Mouse (Mus musculus): ENCODE measurements around the gene Polq. TPM values are rescaled to one million over a fixed set of nuclear protein-coding genes. Genes with fewer than 3 reads are reported as not detected.
A peak's percentile ranks its signal among the peaks of the same experiment; 100 is the strongest.

Polq gene
- total RNA-seq (2012; rRNA removed), result 19.1 and 21.8 TPM in 2 replicates
- total RNA-seq (2014; rRNA removed), result 27.0 and 29.3 TPM in 2 replicates
- 23.2 and 23.6 TPM in 2 replicates for polyA plus RNA-seq (2012; ENCODE audit: insufficient read length, low read depth)

GRCm38 (mm10) chr16:37011061-37011921 lies at the start of gene Polq:
Polq (plus strand) TSS chr16:37011786.
- dilution Hi-C loops (cut with MboI; ENCODE audit: extremely low pct_ligation_motif_present, extremely low pct_unique_long_range_greater_than_20kb, low sequenced_read_pairs) (no loop called here), in situ Hi-C loops (cut with MboI; ENCODE audit: low pct_ligation_motif_present, low pct_unique_long_range_greater_than_20kb, low sequenced_read_pairs) (loop anchor here (5.0 kb wide), 1 partner anchor 284 kb away; no protein-coding TSS in a partner anchor)
- H3K9me3 ChIP-seq (replicated peaks; ENCODE audit: low read length), result no peaks in the 10 kb centered on the region
- H3K27ac ChIP-seq (ENCODE audit: insufficient read depth, low read depth), result no peak within 1 kb of the TSS
- DNase-seq (ENCODE audit: extremely low read depth), result peak; percentile 98
- H3K4me1 ChIP-seq (ENCODE audit: control insufficient read depth in 1 of 2, insufficient read depth in 2 of 2), result peaks cover 4 to 49% of the 10 kb centered on the region in 2 experiments; a peak in 3 of 4 replicates
- no peaks in the 10 kb centered on the region for H3K27me3 ChIP-seq (replicated peaks)
- peak within 1 kb of the TSS; percentile 97 for H3K4me2 ChIP-seq (ENCODE audit: insufficient read depth, low read depth, poor library complexity, severe bottlenecking)
- H3K9ac ChIP-seq (ENCODE audit: insufficient read depth, low read depth), result peak within 1 kb of the TSS; percentile 87
- peak within 1 kb of the TSS; percentile 61 to 85 (median 70) for H3K4me3 ChIP-seq (replicated peaks in 1 of 3; ENCODE audit: low read depth in 2 of 3, low read length in 2 of 3, poor library complexity in 1 of 3)
- H3K79me2 ChIP-seq (replicated peaks; ENCODE audit: control insufficient read depth, extremely low read depth, insufficient read depth, poor library complexity, severe bottlenecking), result peaks cover 20% of the 10 kb centered on the region
- peaks cover 6 to 31% of the 10 kb centered on the region in 2 experiments for H3K36me3 ChIP-seq (replicated peaks in 1 of 2; ENCODE audit: control insufficient read depth in 1 of 2, insufficient read depth in 1 of 2, low read length in 1 of 2)
- no peak for TF ChIP-seq MAZ (IDR thresholded peaks at IDR 0.05; ENCODE audit: low read depth, low read length)
- TF ChIP-seq TCF12 (IDR thresholded peaks at IDR 0.05; ENCODE audit: low read depth, low read length), result peak; percentile 97
- TF ChIP-seq CHD2 (IDR thresholded peaks at IDR 0.05; ENCODE audit: low read length), result no peak
- TF ChIP-seq USF2 (conservative IDR thresholded peaks at IDR 0.05; ENCODE audit: low read depth, low read length), result no peak; the same call in 1 of the 2 replicates
- TF ChIP-seq GABPA (IDR thresholded peaks at IDR 0.05; ENCODE audit: insufficient replicate concordance, low read depth, low read length), result peak; percentile 98
- TF ChIP-seq CTCF (conservative IDR thresholded peaks at IDR 0.05 in 1 of 2, IDR thresholded peaks at IDR 0.05 in 1 of 2; ENCODE audit: low read depth in 2 of 2, low read length in 2 of 2), result no peak
- peak; percentile 73; the same call in 1 of the 2 replicates for TF ChIP-seq MAX (IDR thresholded peaks at IDR 0.05; ENCODE audit: low read length)
- peak; percentile 97 for TF ChIP-seq TBP (conservative IDR thresholded peaks at IDR 0.05; ENCODE audit: low read depth, low read length)
- peak; percentile 78 for TF ChIP-seq MEF2A (IDR thresholded peaks at IDR 0.05; ENCODE audit: borderline replicate concordance, low read depth, low read length)
- peak; percentile 96; the same call in 1 of the 2 replicates for TF ChIP-seq KAT2A (IDR thresholded peaks at IDR 0.05; ENCODE audit: insufficient replicate concordance, low read length)
- peak; percentile 61; the same call in 1 of the 2 replicates for TF ChIP-seq NRF1 (IDR thresholded peaks at IDR 0.05; ENCODE audit: low read depth, low read length)
- peak; percentile 7; the same call in 1 of the 2 replicates for TF ChIP-seq RCOR1 (conservative IDR thresholded peaks at IDR 0.05; ENCODE audit: low read depth, low read length)
- no peak for TF ChIP-seq MAFK (IDR thresholded peaks at IDR 0.05; ENCODE audit: insufficient replicate concordance, low read length)
- no peak for TF ChIP-seq USF1 (IDR thresholded peaks at IDR 0.05; ENCODE audit: low read depth, low read length)
- peak; percentile 82 for TF ChIP-seq ZNF384 (IDR thresholded peaks at IDR 0.05; ENCODE audit: low read depth, low read length)
- peak; percentile 95 for TF ChIP-seq POLR2AphosphoS2 (IDR thresholded peaks at IDR 0.05; ENCODE audit: low read depth, low read length)
- peak; percentile 52; the same call in 1 of the 2 replicates for TF ChIP-seq IRF4 (IDR thresholded peaks at IDR 0.05; ENCODE audit: low read depth, low read length)
- TF ChIP-seq ELF1 (IDR thresholded peaks at IDR 0.05; ENCODE audit: low read depth, low read length), result peak; percentile 100
- TF ChIP-seq JUN (IDR thresholded peaks at IDR 0.05; ENCODE audit: insufficient read depth, low read depth, low read length), result no peak
- TF ChIP-seq EP300 (IDR thresholded peaks at IDR 0.05; ENCODE audit: low read length), result no peak
- no peak for TF ChIP-seq ZKSCAN1 (IDR thresholded peaks at IDR 0.05; ENCODE audit: borderline replicate concordance, low read depth, low read length)
- peak; percentile 88 for TF ChIP-seq MXI1 (IDR thresholded peaks at IDR 0.05; ENCODE audit: low read depth, low read length)
- peak; percentile 97 for TF ChIP-seq HCFC1 (IDR thresholded peaks at IDR 0.05; ENCODE audit: low read depth, low read length)
- peak; percentile 66; the same call in 1 of the 2 replicates for TF ChIP-seq ZMIZ1 (IDR thresholded peaks at IDR 0.05; ENCODE audit: low read depth, low read length)
- peak; percentile 92 for TF ChIP-seq POLR2A (IDR thresholded peaks at IDR 0.05; ENCODE audit: low read depth, low read length)
- TF ChIP-seq E2F4 (IDR thresholded peaks at IDR 0.05; ENCODE audit: insufficient replicate concordance, low read depth, low read length), result peak; percentile 97; the same call in 1 of the 2 replicates
- no peak; the same call in 1 of the 2 replicates for TF ChIP-seq JUND (conservative IDR thresholded peaks at IDR 0.05; ENCODE audit: low read depth, low read length)
- no peak for TF ChIP-seq BHLHE40 (IDR thresholded peaks at IDR 0.05; ENCODE audit: low read depth, low read length)
- TF ChIP-seq UBTF (IDR thresholded peaks at IDR 0.05; ENCODE audit: low read depth, low read length), result no peak
- peak; percentile 86 for TF ChIP-seq NELFE (IDR thresholded peaks at IDR 0.05; ENCODE audit: low read depth, low read length)
- no peak for TF ChIP-seq RAD21 (IDR thresholded peaks at IDR 0.05; ENCODE audit: low read depth, low read length)
- peak; percentile 40; the same call in 1 of the 2 replicates for TF ChIP-seq MYC (IDR thresholded peaks at IDR 0.05; ENCODE audit: low read depth, low read length)
- no peak; the same call in 1 of the 2 replicates for TF ChIP-seq SMC3 (IDR thresholded peaks at IDR 0.05; ENCODE audit: low read depth, low read length)
- TF ChIP-seq CHD1 (IDR thresholded peaks at IDR 0.05; ENCODE audit: low read depth, low read length), result peak; percentile 94; the same call in 1 of the 2 replicates
- no peak for TF ChIP-seq PAX5 (IDR thresholded peaks at IDR 0.05; ENCODE audit: low read length)
- peak; percentile 100 for TF ChIP-seq SIN3A (IDR thresholded peaks at IDR 0.05; ENCODE audit: low read length)
- no peak for TF ChIP-seq ZC3H11A (IDR thresholded peaks at IDR 0.05; ENCODE audit: low read depth, low read length)

Measured in CH12.LX (cell line).